Mouse (Mus musculus) ES-E14 (cell line): Measurements from ENCODE around the gene Krt75.

ENCODE experiments used
- CHD2 ChIP-seq: IDR thresholded peaks from 2 replicates; pipeline ENCODE4 v1.6.1; 2014; ENCODE audit warnings: mild to moderate bottlenecking, low read depth, low read length, inconsistent platforms
- MAFK ChIP-seq: IDR thresholded peaks from 2 replicates; pipeline ENCODE4 v1.6.1; 2014; ENCODE audit warnings: mild to moderate bottlenecking, low read depth, low read length, inconsistent platforms; ENCODE audit not compliant: insufficient read depth
- ZC3H11A ChIP-seq: IDR thresholded peaks from 2 replicates; pipeline ENCODE4 v1.6.1; 2012; ENCODE audit warnings: low read depth, mild to moderate bottlenecking, inconsistent platforms, low read length, borderline replicate concordance

GRCm38 (mm10) chr15:101584456-101584855, 10.8 kb upstream of the Krt75 start:
- TF ChIP-seq CHD2 (no peak), ZC3H11A (no peak), MAFK (no peak)
